Mouse (Mus musculus) lung, embryonic 14.5 days (tissue): ENCODE results near the gene Rtp1. TPM values are rescaled to one million over a fixed set of nuclear protein-coding genes. Genes with fewer than 3 reads are reported as not detected.

ENCODE experiments used
- ATAC-seq: fragments of 200-750 bp; cut with Nextera tagmentation; 2 replicates; pipeline ENCODE4 v1.8.0; 2017; ENCODE audit warnings: mild to moderate bottlenecking, moderate TSS enrichment, moderate library complexity; ENCODE audit not compliant: insufficient read depth
- DNase-seq: peaks from one replicate; pipeline ENCODE4 v3.0.0-alpha.2; 2015
- H3K27ac ChIP-seq: fragments of 300-500 bp; sonication (generic); 2 replicates; pipeline ENCODE4 v1.5.1; 2014; ENCODE audit warnings: low read depth, mild to moderate bottlenecking, moderate library complexity
- H3K27me3 ChIP-seq: fragments of 300-500 bp; sonication (generic); 2 replicates; pipeline ENCODE4 v1.6.1; 2014; ENCODE audit warnings: low read length, control low read depth; ENCODE audit not compliant: insufficient read depth
- H3K36me3 ChIP-seq: fragments of 300-500 bp; sonication (generic); 2 replicates; pipeline ENCODE4 v1.6.1; 2014; ENCODE audit warnings: control low read depth; ENCODE audit not compliant: insufficient read depth
- H3K4me1 ChIP-seq: fragments of 300-500 bp; sonication (generic); 2 replicates; pipeline ENCODE4 v1.6.1; 2014; ENCODE audit warnings: antibody characterized with exemption, control low read depth; ENCODE audit not compliant: insufficient read depth
- H3K4me2 ChIP-seq: fragments of 300-500 bp; sonication (generic); 2 replicates; pipeline ENCODE4 v1.6.1; 2014; ENCODE audit warnings: mild to moderate bottlenecking
- H3K4me3 ChIP-seq: fragments of 300-500 bp; sonication (generic); 2 replicates; pipeline ENCODE4 v1.5.1; 2014; ENCODE audit warnings: low read depth, low read length
- H3K9ac ChIP-seq: fragments of 300-500 bp; sonication (generic); 2 replicates; pipeline ENCODE4 v1.6.1; 2014
- H3K9me3 ChIP-seq: fragments of 300-500 bp; sonication (generic); 2 replicates; pipeline ENCODE4 v1.6.1; 2016; ENCODE audit warnings: low read depth, low read length, control low read depth
- CTCF ChIP-seq: IDR thresholded peaks from 2 replicates; pipeline ENCODE4 v1.5.1; 2016; ENCODE audit warnings: antibody characterized with exemption, low read depth
- WGBS: fragments of 180-500 bp; shearing (Covaris S2); extraction: QIAGEN DNeasy Blood & Tissue Kit; methylation state at CpG from one replicate; pipeline ENCODE4 v1.1.7; 2014; 5-methylcytosine and 5-hydroxymethylcytosine counted together
- polyA plus RNA-seq: library from polyadenylated mRNA; unstranded; fragments of >200 nt; fragmentation: Nextera tagmentation; extraction: Ambion mirVana; gene quantifications from 2 replicates; pipeline ENCODE4 v1.2.1, GENCODE M21; 2014

The Rtp1 gene
- not detected in 2 replicates for polyA plus RNA-seq

DNA sequence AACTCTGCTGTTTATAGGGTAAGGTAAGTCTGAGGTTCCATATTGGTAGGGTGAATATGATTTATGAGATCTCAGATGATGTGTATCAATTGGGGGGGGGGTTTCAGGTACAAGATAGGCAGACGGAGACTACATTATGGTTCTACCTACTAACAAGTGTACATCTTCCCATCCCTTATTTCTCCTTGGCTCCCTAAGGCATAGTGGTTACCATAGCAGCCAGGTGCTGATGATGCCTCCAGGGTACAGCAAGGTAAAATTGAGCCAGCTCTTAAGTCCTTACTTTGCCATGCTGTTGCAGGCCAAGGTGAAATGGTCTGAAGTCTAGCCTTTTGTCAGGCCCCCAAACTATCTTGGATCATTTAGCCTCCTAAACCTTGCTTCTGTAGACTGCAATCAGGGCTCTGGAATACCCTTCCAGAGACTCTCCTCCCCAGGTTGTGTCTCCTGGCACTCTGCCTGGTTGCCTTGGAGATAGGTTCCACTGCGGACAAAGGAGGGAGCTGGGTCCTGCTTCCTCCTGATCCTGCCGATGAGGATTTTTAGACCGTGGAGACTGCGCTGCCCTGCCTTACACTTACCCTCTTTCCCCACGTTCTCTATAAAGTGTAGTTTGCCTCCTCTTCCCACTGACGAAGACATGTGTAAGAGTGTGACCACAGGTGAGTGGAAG, at the start of gene Rtp1:
Gene Rtp1, plus strand, starts transcription at position 487 of the 673 bp plus-strand sequence.
- Histone ChIP-seq H3K9me3 (no peaks in the 10 kb centered on the region), H3K9ac (no peak within 1 kb of the TSS), H3K4me2 (no peak within 1 kb of the TSS), H3K4me1 (no peaks in the 10 kb centered on the region), H3K4me3 (no peak within 1 kb of the TSS), H3K27ac (no peak within 1 kb of the TSS), H3K36me3 (no peaks in the 10 kb centered on the region), H3K27me3 (no peaks in the 10 kb centered on the region)
- ATAC-seq = no peak
- TF ChIP-seq CTCF = no peak
- DNase-seq = no peak
- 73% methylated on average over 7 of the region's 7 CpGs for WGBS

DNA sequence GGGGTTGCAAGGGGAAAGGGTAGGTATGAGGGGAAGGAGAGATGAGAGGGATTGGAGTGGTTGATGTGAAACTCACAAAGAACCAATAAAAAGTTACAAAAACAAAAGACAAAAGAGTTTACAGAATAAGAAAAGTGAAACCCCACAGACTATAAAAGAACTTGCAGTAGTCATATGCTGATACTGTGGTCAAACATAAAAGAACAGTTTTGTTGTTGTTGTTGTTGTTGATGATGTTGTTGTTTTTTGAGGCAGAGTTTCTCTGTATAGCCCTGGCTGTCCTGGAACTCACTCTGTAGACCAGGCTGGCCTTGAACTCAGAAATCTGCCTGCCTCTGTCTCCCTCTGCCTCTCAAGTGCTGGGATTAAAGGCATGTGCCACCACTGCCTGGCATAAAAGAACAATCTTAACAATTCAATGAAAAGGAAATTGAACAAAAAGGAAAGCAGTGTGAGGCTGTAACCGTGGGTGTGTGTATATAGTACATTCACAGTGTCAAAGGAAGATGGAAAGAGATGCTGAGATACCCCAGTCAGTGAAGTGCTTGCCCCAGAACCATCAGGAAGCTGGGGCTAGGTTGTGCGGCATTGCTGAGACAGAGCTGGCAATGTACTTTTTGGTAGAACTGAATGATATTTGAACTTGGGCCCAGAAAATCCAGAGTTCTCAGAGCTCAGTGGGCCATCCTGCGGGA, 49.2 kb upstream of the Rtp1 start:
- no peak overlapping the region for H3K4me3 ChIP-seq
- H3K27ac ChIP-seq = no peak overlapping the region
- no peaks in the 10 kb centered on the region for H3K36me3 ChIP-seq
- 73% methylated on average over 3 of the region's 3 CpGs for WGBS
- TF ChIP-seq CTCF = no peak
- H3K9me3 ChIP-seq = no peaks in the 10 kb centered on the region
- ATAC-seq = no peak
- no peak overlapping the region for H3K4me2 ChIP-seq
- H3K27me3 ChIP-seq = no peaks in the 10 kb centered on the region
- H3K4me1 ChIP-seq = no peaks in the 10 kb centered on the region
- no peak for DNase-seq
- no peak overlapping the region for H3K9ac ChIP-seq

DNA sequence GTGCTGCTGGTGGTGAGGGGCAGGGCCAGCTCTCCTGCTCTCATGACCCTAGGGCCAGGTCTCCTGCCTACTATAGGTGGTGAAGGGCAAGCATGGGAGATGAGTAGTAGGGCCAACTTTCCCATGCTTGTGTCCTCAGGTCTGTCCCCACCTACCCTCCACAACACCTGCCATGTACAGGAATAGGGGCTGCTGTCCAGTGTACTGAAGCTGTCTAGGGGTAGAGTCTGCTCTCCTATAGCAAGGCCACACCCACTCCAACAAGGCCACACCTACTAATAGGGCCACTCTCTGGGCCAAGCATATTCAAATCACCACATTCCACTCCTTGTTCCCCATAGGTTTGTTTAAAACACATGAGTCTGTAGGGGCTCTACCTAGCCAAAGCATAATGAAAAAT, 44.6 kb upstream of the Rtp1 start:
- no peak overlapping the region for H3K4me3 ChIP-seq
- H3K4me1 ChIP-seq = no peaks in the 10 kb centered on the region
- H3K27ac ChIP-seq = no peak overlapping the region
- no peaks in the 10 kb centered on the region for H3K36me3 ChIP-seq
- H3K4me2 ChIP-seq = no peak overlapping the region
- no peak for DNase-seq
- H3K9me3 ChIP-seq = no peaks in the 10 kb centered on the region
- ATAC-seq = no peak
- no peak for TF ChIP-seq CTCF
- H3K9ac ChIP-seq = no peak overlapping the region
- H3K27me3 ChIP-seq = no peaks in the 10 kb centered on the region

DNA sequence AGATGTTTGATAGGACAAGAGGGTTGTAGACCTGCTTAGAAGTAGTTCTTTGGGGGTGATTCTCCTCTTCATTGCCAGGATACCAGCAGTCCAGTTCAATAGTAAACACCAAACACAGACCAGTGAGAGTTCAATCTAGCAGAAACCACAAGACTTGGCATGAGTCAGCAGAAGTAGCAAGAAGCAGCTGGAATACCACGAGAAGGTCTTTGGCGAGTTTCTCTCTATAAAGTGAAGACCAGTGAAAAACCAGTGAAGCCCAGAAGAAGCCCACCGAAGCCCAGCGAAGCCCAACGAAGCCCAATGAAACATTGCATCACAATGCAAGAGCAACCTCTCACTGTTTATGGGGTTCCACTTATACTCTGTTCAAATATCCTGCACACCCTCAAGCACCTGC, 31.0 kb upstream of the Rtp1 start:
- Histone ChIP-seq H3K36me3 (no peaks in the 10 kb centered on the region), H3K27ac (no peak overlapping the region), H3K9me3 (no peaks in the 10 kb centered on the region), H3K4me3 (no peak overlapping the region), H3K27me3 (no peaks in the 10 kb centered on the region), H3K4me1 (no peaks in the 10 kb centered on the region; the same call in 1 of the 2 replicates), H3K4me2 (no peak overlapping the region), H3K9ac (no peak overlapping the region)
- 90% methylated on average over 5 of the region's 5 CpGs for WGBS
- DNase-seq (no peak), ATAC-seq (no peak)
- TF ChIP-seq CTCF = no peak

DNA sequence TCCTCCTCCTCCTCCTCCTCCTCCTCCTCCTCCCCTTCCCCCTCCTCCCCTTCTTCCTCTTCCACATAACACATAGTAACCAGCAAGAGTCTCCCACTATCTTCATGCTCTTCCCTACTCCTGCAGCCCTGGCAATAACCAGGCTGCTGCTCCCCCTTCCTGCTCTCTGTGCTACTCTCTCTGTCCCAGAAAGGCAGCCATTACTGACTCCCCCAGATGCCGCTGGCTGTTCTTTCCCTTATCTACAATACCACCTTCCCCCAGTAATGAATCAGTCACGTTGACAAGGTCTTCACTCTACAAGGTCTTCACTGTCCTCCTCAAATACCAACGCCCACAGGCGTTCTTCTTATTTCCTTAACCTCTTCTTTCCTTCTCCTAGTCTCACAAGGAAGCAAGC, 27.5 kb upstream of the Rtp1 start:
- no peak overlapping the region for H3K4me2 ChIP-seq
- H3K27me3 ChIP-seq = no peaks in the 10 kb centered on the region
- H3K27ac ChIP-seq = no peak overlapping the region
- peak; percentile 76 for ATAC-seq
- H3K9me3 ChIP-seq = no peaks in the 10 kb centered on the region
- H3K36me3 ChIP-seq = no peaks in the 10 kb centered on the region
- H3K4me3 ChIP-seq = no peak overlapping the region
- no peaks in the 10 kb centered on the region; the same call in 1 of the 2 replicates for H3K4me1 ChIP-seq
- 18% methylated on average over 4 of the region's 4 CpGs for WGBS
- H3K9ac ChIP-seq = no peak overlapping the region
- peak; percentile 20 for DNase-seq
- TF ChIP-seq CTCF = no peak

DNA sequence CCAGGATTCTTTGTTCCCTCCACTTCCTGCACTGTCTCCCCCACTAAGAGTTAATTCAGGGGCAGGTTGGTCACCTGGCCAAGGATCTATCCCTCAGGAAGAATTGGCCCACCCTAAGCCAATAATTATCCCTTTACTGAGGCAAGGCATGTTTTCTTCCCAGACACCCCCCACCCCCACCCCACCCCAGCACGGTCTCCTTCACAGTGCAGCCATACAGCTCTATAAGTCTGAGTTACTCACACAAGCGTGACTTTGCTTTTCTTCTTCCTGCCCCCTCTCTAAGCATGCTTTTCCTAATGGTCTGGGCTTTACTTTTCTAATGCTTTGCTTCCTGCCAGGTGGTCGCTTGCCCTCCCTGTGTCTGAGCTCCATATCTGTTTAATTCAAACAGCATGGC, 27.0 kb upstream of the Rtp1 start:
- H3K9me3 ChIP-seq = no peaks in the 10 kb centered on the region
- H3K27me3 ChIP-seq = no peaks in the 10 kb centered on the region
- H3K4me3 ChIP-seq = no peak overlapping the region
- no peaks in the 10 kb centered on the region; the same call in 1 of the 2 replicates for H3K4me1 ChIP-seq
- no peak overlapping the region for H3K4me2 ChIP-seq
- no peak for DNase-seq
- H3K27ac ChIP-seq = no peak overlapping the region
- TF ChIP-seq CTCF = no peak
- no peak for ATAC-seq
- WGBS = 50% methylated on average over 3 of the region's 3 CpGs
- no peak overlapping the region for H3K9ac ChIP-seq
- no peaks in the 10 kb centered on the region for H3K36me3 ChIP-seq

DNA sequence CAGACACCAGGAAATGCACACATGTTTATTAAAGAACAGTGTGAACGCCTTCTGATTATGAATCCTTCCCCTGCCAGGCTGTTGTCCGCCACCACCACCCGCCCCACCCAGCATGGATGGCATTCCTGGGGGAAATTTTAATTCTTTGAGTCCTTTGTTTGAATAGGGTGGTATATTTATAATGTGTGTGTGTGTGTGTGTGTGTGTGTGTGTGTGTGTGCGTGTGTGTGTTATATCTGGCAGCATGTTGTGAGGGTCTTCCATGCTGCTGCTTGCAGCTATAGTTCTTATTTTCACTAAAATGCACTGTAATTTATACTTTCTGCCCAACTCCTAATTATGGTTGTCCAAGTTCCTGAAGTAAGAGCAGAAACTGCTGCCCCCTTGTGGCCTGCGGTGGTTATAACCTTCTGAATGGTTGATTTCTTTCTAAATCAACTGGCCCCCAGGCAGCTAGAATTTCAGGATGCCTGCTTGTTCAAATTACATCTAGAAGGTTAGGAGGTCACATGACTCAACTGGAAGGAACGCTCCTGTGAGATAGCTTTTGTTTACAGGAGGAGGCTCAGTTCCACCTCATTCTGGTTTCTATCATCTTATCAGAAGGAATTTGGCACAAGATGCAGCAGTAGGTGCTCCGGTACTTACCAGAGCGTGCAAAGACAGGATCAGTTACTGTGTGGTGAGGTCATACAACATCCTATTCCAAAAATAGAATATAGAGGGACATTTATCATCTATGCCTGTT, 25.8 kb upstream of the Rtp1 start:
- peak; percentile 68 for ATAC-seq
- no peak overlapping the region for H3K27ac ChIP-seq
- WGBS = 29% methylated on average over 8 of the region's 8 CpGs

More for the DNA sequence above, 25.8 kb upstream of the Rtp1 start:
- H3K4me1 ChIP-seq = no peaks in the 10 kb centered on the region; the same call in 1 of the 2 replicates
- H3K36me3 ChIP-seq = no peaks in the 10 kb centered on the region
- H3K9me3 ChIP-seq = no peaks in the 10 kb centered on the region
- no peaks in the 10 kb centered on the region for H3K27me3 ChIP-seq
- peak; percentile 95 for DNase-seq
- peak; percentile 90 for TF ChIP-seq CTCF
- H3K4me2 ChIP-seq = no peak overlapping the region
- no peak overlapping the region for H3K9ac ChIP-seq
- H3K4me3 ChIP-seq = no peak overlapping the region
